ENCODE assay signal across 15 mouse cellular contexts in the genomic region with DNA sequence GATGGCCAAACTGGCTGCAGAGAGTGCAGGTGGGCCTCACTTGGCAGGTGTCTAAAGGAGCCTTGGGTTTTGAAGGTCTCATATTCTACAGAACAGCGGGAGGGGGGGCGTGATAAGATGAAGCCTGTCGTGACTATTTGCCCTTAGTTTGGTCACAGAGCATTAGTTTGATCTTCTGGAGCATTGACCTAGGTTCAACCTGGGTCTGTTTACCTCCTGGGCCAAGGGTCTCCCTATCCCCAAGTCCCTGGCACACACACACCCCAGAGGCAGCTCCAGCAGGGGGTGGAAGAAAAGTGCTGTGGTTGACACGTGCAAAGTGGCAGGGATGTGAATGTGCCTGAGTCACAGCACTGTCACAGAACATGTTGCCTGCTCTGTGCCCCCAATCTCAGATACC. TPM values are rescaled to one million over a fixed set of nuclear protein-coding genes. Genes with fewer than 3 reads are reported as not detected.
DNase-seq lines count a peak whose midpoint lies in the region; ATAC-seq lines count a peak whose summit lies in the region.
"Had no signal": no experiment of that assay in that cellular context is flagged by ENCODE, and none has a peak within 500 bp of the region (broad histone marks: within the 10 kb centered on the region; RNA-seq: fewer than 3 reads in every experiment).

No protein-coding gene starts in this region.

- H3K4me3 ChIP-seq in forebrain, embryonic 12.5 days (replicated peaks): 0 out of 2 replicates have a peak overlapping the region, but pooled peaks have one; percentile 85
- peak overlapping the region; percentile 97; the same call in 1 of the 2 replicates for H3K4me3 ChIP-seq in hindbrain, embryonic 14.5 days (replicated peaks; ENCODE audit: low read length)
- H3K4me3 ChIP-seq in neural tube, embryonic 13.5 days: peak overlapping the region; percentile 91; the same call in 1 of the 2 replicates
- H3K4me3 ChIP-seq: limb, embryonic 15.5 days had no signal

- H3K9ac ChIP-seq in forebrain, embryonic 12.5 days: no peak overlapping the region
- H3K9ac ChIP-seq in hindbrain, embryonic 14.5 days: peak overlapping the region; percentile 99; the same call in 1 of the 2 replicates
- peak overlapping the region; percentile 99 for H3K9ac ChIP-seq in neural tube, embryonic 13.5 days
- H3K9ac ChIP-seq: limb, embryonic 15.5 days; lung, embryonic 14.5 days had no signal

- H3K9me3 ChIP-seq in forebrain, embryonic 12.5 days: no peaks in the 10 kb centered on the region
- no peaks in the 10 kb centered on the region for H3K9me3 ChIP-seq in hindbrain, embryonic 14.5 days (ENCODE audit: control insufficient read depth, low read length)
- H3K9me3 ChIP-seq in neural tube, embryonic 13.5 days: no peaks in the 10 kb centered on the region
- H3K9me3 ChIP-seq: limb, embryonic 15.5 days had no signal

- peak; percentile 69 for DNase-seq in cerebellum, adult 9-11 months
- DNase-seq in cerebellum, adult 11 months: no peak
- no peak for DNase-seq in hindbrain, embryonic 14.5 days (ENCODE audit: low spot score)
- DNase-seq in gastrocnemius, postnatal 25 days: no peak
- DNase-seq in adrenal gland, postnatal 25 days: no peak
- DNase-seq in thymus, postnatal 10 days (ENCODE audit: low spot score in 2 of 2): no peak
- DNase-seq: kidney, adult 11 months; kidney, postnatal 4 days; lung, embryonic 14.5 days had no signal

- no peak for ATAC-seq in forebrain, embryonic 12.5 days (ENCODE audit: low FRiP score)
- ATAC-seq in hindbrain, embryonic 14.5 days (ENCODE audit: low FRiP score): no peak
- ATAC-seq in neural tube, embryonic 13.5 days (ENCODE audit: low read depth): no peak

- 81% methylated on average over 4 of the region's 4 CpGs for WGBS in forebrain, embryonic 12.5 days
- 80% methylated on average over 4 of the region's 4 CpGs for WGBS in hindbrain, embryonic 14.5 days
- WGBS in neural tube, embryonic 13.5 days: 81% methylated on average over 4 of the region's 4 CpGs

- H3K4me2 ChIP-seq in forebrain, embryonic 12.5 days: peak overlapping the region; percentile 80
- peak overlapping the region; percentile 99 for H3K4me2 ChIP-seq in hindbrain, embryonic 14.5 days (replicated peaks)
- H3K4me2 ChIP-seq in neural tube, embryonic 13.5 days: peak overlapping the region; percentile 97
- H3K4me2 ChIP-seq: limb, embryonic 15.5 days; lung, embryonic 14.5 days had no signal

- peaks cover 44% of the 10 kb centered on the region for H3K4me1 ChIP-seq in forebrain, embryonic 12.5 days
- peaks cover 31% of the 10 kb centered on the region for H3K4me1 ChIP-seq in hindbrain, embryonic 14.5 days (replicated peaks; ENCODE audit: control insufficient read depth, insufficient read depth, low read length)
- H3K4me1 ChIP-seq in neural tube, embryonic 13.5 days (replicated peaks): peaks cover 53% of the 10 kb centered on the region

- H3K27ac ChIP-seq in forebrain, embryonic 12.5 days: no peak overlapping the region
- H3K27ac ChIP-seq in hindbrain, embryonic 14.5 days: no peak overlapping the region
- no peak overlapping the region for H3K27ac ChIP-seq in neural tube, embryonic 13.5 days (replicated peaks)
- H3K27ac ChIP-seq: limb, embryonic 15.5 days; stomach, postnatal 0 days had no signal

- H3K36me3 ChIP-seq in forebrain, embryonic 12.5 days (replicated peaks): no peaks in the 10 kb centered on the region
- H3K36me3 ChIP-seq in hindbrain, embryonic 14.5 days (replicated peaks; ENCODE audit: control insufficient read depth, insufficient read depth): no peaks in the 10 kb centered on the region
- H3K36me3 ChIP-seq in neural tube, embryonic 13.5 days: 0 out of 2 replicates have a peak, but pooled peaks cover 3% of the 10 kb centered on the region
- H3K36me3 ChIP-seq: limb, embryonic 15.5 days had no signal

- peaks cover 20% of the 10 kb centered on the region for H3K27me3 ChIP-seq in forebrain, embryonic 12.5 days
- H3K27me3 ChIP-seq in hindbrain, embryonic 14.5 days (ENCODE audit: control insufficient read depth, insufficient read depth, low read length): no peaks in the 10 kb centered on the region
- H3K27me3 ChIP-seq in neural tube, embryonic 13.5 days: peaks cover 5% of the 10 kb centered on the region; the same call in 1 of the 2 replicates

RNA-seq across cellular contexts. Expression of a gene that starts 2.0 kb away (rescaled TPM):
- 21.0 and 23.7 TPM in 2 replicates for polyA plus RNA-seq in forebrain, embryonic 12.5 days (2016; fragmentation: Nextera tagmentation; extraction: Ambion mirVana)
- polyA plus RNA-seq in hindbrain, embryonic 14.5 days (2014; fragmentation: Nextera tagmentation; extraction: Ambion mirVana): 31.7 and 35.0 TPM in 2 replicates
- polyA plus RNA-seq in neural tube, embryonic 13.5 days (2015; fragmentation: Nextera tagmentation; extraction: Ambion mirVana): 27.7 and 31.8 TPM in 2 replicates
- total RNA-seq in gastrocnemius, postnatal 25 days (2021): 1 to 10 TPM; 1.5 to 1.7 TPM
- total RNA-seq in adrenal gland, postnatal 25 days (2021): 35.5 and 40.7 TPM in 2 replicates
- total RNA-seq: megakaryocyte progenitor cell, adult 5-6 weeks had no signal

RNA-seq across cellular contexts. Expression of a gene that starts 12.5 kb away (rescaled TPM):
- 27.8 and 28.2 TPM in 2 replicates for polyA plus RNA-seq in forebrain, embryonic 12.5 days (2016; fragmentation: Nextera tagmentation; extraction: Ambion mirVana)
- 29.9 and 32.1 TPM in 2 replicates for polyA plus RNA-seq in hindbrain, embryonic 14.5 days (2014; fragmentation: Nextera tagmentation; extraction: Ambion mirVana)
- polyA plus RNA-seq in neural tube, embryonic 13.5 days (2015; fragmentation: Nextera tagmentation; extraction: Ambion mirVana): 27.0 and 28.3 TPM in 2 replicates
- 10 to 100 TPM in 1 of 2 experiments, 1 to 10 TPM in 1; 9.3 to 10.5 TPM for total RNA-seq in gastrocnemius, postnatal 25 days (2021)
- 24.9 and 25.4 TPM in 2 replicates for total RNA-seq in adrenal gland, postnatal 25 days (2021)

RNA-seq across cellular contexts. Expression of a gene that starts 14.0 kb away (rescaled TPM):
- polyA plus RNA-seq in forebrain, embryonic 12.5 days (2016; fragmentation: Nextera tagmentation; extraction: Ambion mirVana): 61.2 and 79.6 TPM in 2 replicates
- 11.8 and 15.1 TPM in 2 replicates for polyA plus RNA-seq in hindbrain, embryonic 14.5 days (2014; fragmentation: Nextera tagmentation; extraction: Ambion mirVana)
- polyA plus RNA-seq in neural tube, embryonic 13.5 days (2015; fragmentation: Nextera tagmentation; extraction: Ambion mirVana): 46.7 and 58.7 TPM in 2 replicates
- total RNA-seq in gastrocnemius, postnatal 25 days (2021): 10 to 100 TPM; 48.4 to 72.2 TPM
- total RNA-seq in adrenal gland, postnatal 25 days (2021): 22.1 and 25.5 TPM in 2 replicates

RNA-seq across cellular contexts. Expression of a gene that starts 15.4 kb away (rescaled TPM):
- not detected in 2 replicates for polyA plus RNA-seq in forebrain, embryonic 12.5 days (2016; fragmentation: Nextera tagmentation; extraction: Ambion mirVana)
- polyA plus RNA-seq in hindbrain, embryonic 14.5 days (2014; fragmentation: Nextera tagmentation; extraction: Ambion mirVana): not detected in 2 replicates
- polyA plus RNA-seq in neural tube, embryonic 13.5 days (2015; fragmentation: Nextera tagmentation; extraction: Ambion mirVana): 0.66 and 1.9 TPM in 2 replicates
- total RNA-seq in gastrocnemius, postnatal 25 days (2021): not detected
- total RNA-seq in adrenal gland, postnatal 25 days (2021): not detected in 2 replicates
- total RNA-seq: megakaryocyte progenitor cell, adult 5-6 weeks had no signal
- polyA plus RNA-seq: embryonic facial prominence, embryonic 14.5 days; lung, embryonic 14.5 days had no signal

RNA-seq across cellular contexts. Expression of a gene that starts 17.8 kb away (rescaled TPM):
- polyA plus RNA-seq in forebrain, embryonic 12.5 days (2016; fragmentation: Nextera tagmentation; extraction: Ambion mirVana): 65.7 and 69.5 TPM in 2 replicates
- polyA plus RNA-seq in hindbrain, embryonic 14.5 days (2014; fragmentation: Nextera tagmentation; extraction: Ambion mirVana): 39.3 and 42.1 TPM in 2 replicates
- polyA plus RNA-seq in neural tube, embryonic 13.5 days (2015; fragmentation: Nextera tagmentation; extraction: Ambion mirVana): 55.2 and 60.6 TPM in 2 replicates
- 10 to 100 TPM; 14.3 to 18.9 TPM for total RNA-seq in gastrocnemius, postnatal 25 days (2021)
- total RNA-seq in adrenal gland, postnatal 25 days (2021): 92.9 and 104 TPM in 2 replicates
